Mouse (Mus musculus): ENCODE results near the gene Ankrd12.
"Not testable (repeated sequence)": the region's sequence is repeated elsewhere in the genome, so short reads cannot be mapped to it uniquely, and the experiment has no call there.

Ankrd12 gene

GRCm38 (mm10) chr17:66084486-66084885, 7.6 kb upstream of the Ankrd12 start:
- ATAC-seq (ENCODE audit: low TSS enrichment), result no peak

- peak; percentile 39 for ATAC-seq (ENCODE audit: low TSS enrichment)
Measured at GRCm38 (mm10) chr17:66077437-66077850, 555 bp upstream of the Ankrd12 start.

- ATAC-seq (ENCODE audit: low TSS enrichment), result peak; percentile 54
Measured at GRCm38 (mm10) chr17:66076174-66076927, 538 bp downstream of the Ankrd12 start.

GRCm38 (mm10) chr17:66075827-66076173, 1.1 kb downstream of the Ankrd12 start:
- no peak for ATAC-seq (ENCODE audit: low TSS enrichment)

GRCm38 (mm10) chr17:66073971-66074370, 2.9 kb downstream of the Ankrd12 start:
- ATAC-seq (ENCODE audit: low TSS enrichment), result no peak

GRCm38 (mm10) chr17:66069036-66069435, 7.9 kb downstream of the Ankrd12 start:
- not testable (repeated sequence) for ATAC-seq (ENCODE audit: low TSS enrichment)

GRCm38 (mm10) chr17:66065115-66065514, 11.8 kb downstream of the Ankrd12 start:
- no peak for ATAC-seq (ENCODE audit: low TSS enrichment)

- ATAC-seq (ENCODE audit: low TSS enrichment), result peak; percentile 41; the same call in 1 of the 2 replicates
Measured at GRCm38 (mm10) chr17:66061241-66061938, 15.5 kb downstream of the Ankrd12 start.

GRCm38 (mm10) chr17:66058160-66058559, 18.7 kb downstream of the Ankrd12 start:
- ATAC-seq (ENCODE audit: low TSS enrichment), result no peak

GRCm38 (mm10) chr17:66057145-66057544, 19.7 kb downstream of the Ankrd12 start:
- ATAC-seq (ENCODE audit: low TSS enrichment), result no peak

- no peak for ATAC-seq (ENCODE audit: low TSS enrichment)
Measured at GRCm38 (mm10) chr17:66053349-66053748, 23.5 kb downstream of the Ankrd12 start.

- ATAC-seq (ENCODE audit: low TSS enrichment), result no peak
Measured at GRCm38 (mm10) chr17:66048795-66049194, 28.1 kb downstream of the Ankrd12 start.

GRCm38 (mm10) chr17:66048199-66048598, 28.7 kb downstream of the Ankrd12 start:
- ATAC-seq (ENCODE audit: low TSS enrichment), result no peak

GRCm38 (mm10) chr17:66043679-66044078, 33.2 kb downstream of the Ankrd12 start:
- not testable (repeated sequence) for ATAC-seq (ENCODE audit: low TSS enrichment)

GRCm38 (mm10) chr17:66041020-66041419, 35.9 kb downstream of the Ankrd12 start:
- ATAC-seq (ENCODE audit: low TSS enrichment), result no peak

GRCm38 (mm10) chr17:66033239-66033638, 43.6 kb downstream of the Ankrd12 start:
- ATAC-seq (ENCODE audit: low TSS enrichment), result peak; percentile 85

GRCm38 (mm10) chr17:66031991-66032390, 44.9 kb downstream of the Ankrd12 start:
- ATAC-seq (ENCODE audit: low TSS enrichment), result no peak; the same call in 1 of the 2 replicates

- no peak for ATAC-seq (ENCODE audit: low TSS enrichment)
Measured at GRCm38 (mm10) chr17:66024211-66024610, 52.7 kb downstream of the Ankrd12 start.

- no peak for ATAC-seq (ENCODE audit: low TSS enrichment)
Measured at GRCm38 (mm10) chr17:66011790-66012189, 65.1 kb downstream of the Ankrd12 start.

GRCm38 (mm10) chr17:66007892-66008291, 69.0 kb downstream of the Ankrd12 start:
- no peak for ATAC-seq (ENCODE audit: low TSS enrichment)

GRCm38 (mm10) chr17:66007473-66007872, 69.4 kb downstream of the Ankrd12 start:
- no peak for ATAC-seq (ENCODE audit: low TSS enrichment)

GRCm38 (mm10) chr17:65988151-65988820, 88.6 kb downstream of the Ankrd12 start:
- ATAC-seq (ENCODE audit: low TSS enrichment), result no peak

GRCm38 (mm10) chr17:65976720-65977119, 100.2 kb downstream of the Ankrd12 start:
- not testable (repeated sequence) for ATAC-seq (ENCODE audit: low TSS enrichment)
